Mouse (Mus musculus) liver, postnatal 0 days (tissue): ENCODE data around the gene Gfra1. TPM values are rescaled to one million over a fixed set of nuclear protein-coding genes. Genes with fewer than 3 reads are reported as not detected.

Experiments used
- ATAC-seq: fragments of 200-750 bp; cut with Nextera tagmentation; 2 replicates; pipeline ENCODE4 v1.8.0; 2017; ENCODE audit warnings: mild to moderate bottlenecking, moderate library complexity
- DNase-seq: peaks from one replicate; pipeline ENCODE4 v3.0.0-alpha.2; 2016
- H3K27ac ChIP-seq: fragments of 300-500 bp; sonication (generic); 2 replicates; pipeline ENCODE4 v1.5.1; 2014; ENCODE audit warnings: antibody characterized with exemption, moderate library complexity, mild to moderate bottlenecking, low read depth
- H3K27me3 ChIP-seq: fragments of 300-500 bp; sonication (generic); 2 replicates; pipeline ENCODE4 v1.6.1; 2014; ENCODE audit warnings: low read length, control low read depth, mixed read lengths; ENCODE audit not compliant: insufficient read depth
- H3K36me3 ChIP-seq: fragments of 300-500 bp; sonication (generic); replicated peaks from 2 replicates; pipeline ENCODE4 v1.6.1; 2014; ENCODE audit warnings: mild to moderate bottlenecking, control low read depth, low read length, moderate library complexity, mixed read lengths; ENCODE audit not compliant: insufficient read depth
- H3K4me1 ChIP-seq: fragments of 300-500 bp; sonication (generic); 2 replicates; pipeline ENCODE4 v1.6.1; 2014; ENCODE audit warnings: antibody characterized with exemption, mild to moderate bottlenecking, control low read depth; ENCODE audit not compliant: insufficient read depth
- H3K4me2 ChIP-seq: fragments of 300-500 bp; sonication (generic); 2 replicates; pipeline ENCODE4 v1.6.1; 2014; ENCODE audit warnings: low read depth, mild to moderate bottlenecking, low read length, moderate library complexity, mixed read lengths
- H3K4me3 ChIP-seq: fragments of 300-500 bp; sonication (generic); 2 replicates; pipeline ENCODE4 v1.5.1; 2014; ENCODE audit warnings: low read depth, low read length
- H3K9ac ChIP-seq: fragments of 300-500 bp; sonication (generic); replicated peaks from 2 replicates; pipeline ENCODE4 v1.6.1; 2014; ENCODE audit warnings: mild to moderate bottlenecking, moderate library complexity
- H3K9me3 ChIP-seq: fragments of 300-500 bp; sonication (generic); 2 replicates; pipeline ENCODE4 v1.6.1; 2016; ENCODE audit warnings: mild to moderate bottlenecking, control low read depth, low read length, mixed read lengths
- CTCF ChIP-seq: sonication (generic); IDR thresholded peaks from 2 replicates; pipeline ENCODE4 v1.5.1; 2016; ENCODE audit warnings: antibody characterized with exemption, low read depth
- EP300 ChIP-seq: IDR thresholded peaks from 2 replicates; pipeline ENCODE4 v1.6.1; 2016; ENCODE audit warnings: antibody characterized with exemption, low read depth, mild to moderate bottlenecking
- WGBS: fragments of 180-500 bp; shearing (Covaris S2); extraction: QIAGEN DNeasy Blood & Tissue Kit; methylation state at CpG from one replicate; pipeline ENCODE4 v1.1.7; 2014; ENCODE audit not compliant: insufficient replicate concordance; 5-methylcytosine and 5-hydroxymethylcytosine counted together
- polyA plus RNA-seq: library from polyadenylated mRNA; unstranded; fragments of >200 nt; fragmentation: Nextera tagmentation; extraction: Ambion mirVana; gene quantifications from 2 replicates; pipeline ENCODE4 v1.2.1, GENCODE M21; 2015

Gene Gfra1
- polyA plus RNA-seq, 1 experiment from 2014 or later = 8.8 TPM

DNA sequence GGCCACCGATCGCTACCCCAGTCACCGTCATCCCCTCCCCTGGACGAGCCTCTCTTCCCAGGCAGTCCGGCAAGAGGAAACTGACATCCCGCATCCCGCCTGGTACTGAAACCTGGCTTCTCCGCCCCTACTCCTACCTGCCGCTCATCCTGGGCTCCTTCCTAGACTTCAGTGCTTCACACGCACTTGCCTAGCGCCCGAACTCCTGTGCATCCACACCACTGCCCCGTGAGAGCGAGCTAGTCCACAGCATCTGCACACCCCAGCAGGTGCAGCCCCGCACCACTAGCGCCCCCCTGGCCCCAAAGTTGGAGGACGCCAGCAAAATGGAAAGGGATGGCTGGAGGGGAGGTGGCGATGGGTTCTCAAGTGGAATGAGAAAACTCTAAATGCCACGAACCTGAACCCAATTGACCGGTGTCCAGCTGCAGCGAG is 631 bp downstream of the Gfra1 start:
- Histone ChIP-seq H3K27ac (peak overlapping the region; percentile 78), H3K36me3 (0 out of 2 replicates have a peak, but pooled peaks cover 2% of the 10 kb centered on the region), H3K4me2 (peak overlapping the region; percentile 69), H3K4me1 (peaks cover 11% of the 10 kb centered on the region), H3K9ac (peak overlapping the region; percentile 58), H3K4me3 (peak overlapping the region; percentile 59), H3K27me3 (peaks cover 37% of the 10 kb centered on the region), H3K9me3 (no peaks in the 10 kb centered on the region)
- DNase-seq = peak; percentile 54
- ATAC-seq = peak; percentile 22
- TF ChIP-seq CTCF (peak; percentile 54), EP300 (no peak)
- under 1% methylated on average over 21 of the region's 21 CpGs for WGBS

DNA sequence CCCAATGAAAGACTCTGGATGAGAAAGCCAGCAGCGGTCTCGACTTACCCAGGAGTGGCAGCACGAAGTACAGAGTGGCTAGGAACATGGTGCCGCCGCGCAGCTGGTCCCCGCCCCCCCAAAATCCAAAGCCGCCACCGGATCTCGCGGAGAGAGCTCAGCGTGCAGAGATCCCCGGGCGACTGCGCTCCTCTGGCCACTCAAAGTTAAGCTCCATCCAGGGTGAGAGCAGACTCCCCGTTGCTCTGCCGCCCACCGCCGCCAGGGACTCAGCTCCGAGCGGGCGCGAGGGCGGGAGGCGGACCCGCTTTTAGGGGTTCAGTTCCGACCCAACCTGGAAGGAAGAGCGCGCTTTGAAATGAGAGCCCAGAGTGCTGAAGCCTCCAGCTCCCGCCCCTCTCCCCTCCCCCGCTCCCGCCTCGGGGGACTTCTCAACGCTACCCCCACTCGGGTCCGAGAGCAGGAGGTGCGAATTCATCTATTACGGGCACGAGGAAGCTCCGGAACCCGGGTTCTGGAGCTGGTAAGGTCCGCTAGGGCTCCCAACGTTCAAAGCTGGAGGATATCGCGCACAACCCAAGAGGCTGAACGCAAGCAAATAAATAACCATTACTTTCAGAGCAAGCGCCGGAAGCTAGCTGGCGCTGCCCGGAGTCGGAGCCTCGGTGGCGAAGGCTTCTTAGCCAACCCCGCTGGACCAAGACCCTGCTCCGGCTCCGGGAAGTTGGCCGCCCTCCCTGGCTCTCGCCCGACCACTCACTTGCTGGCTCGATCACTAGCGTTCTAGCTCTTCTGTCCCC is 1.2 kb downstream of the Gfra1 start:
- TF ChIP-seq EP300 (no peak), CTCF (peak; percentile 37)
- H3K27ac ChIP-seq = peak overlapping the region; percentile 78
- peaks cover 11% of the 10 kb centered on the region for H3K4me1 ChIP-seq
- peak overlapping the region; percentile 69 for H3K4me2 ChIP-seq
- H3K36me3 ChIP-seq = 0 out of 2 replicates have a peak, but pooled peaks cover 2% of the 10 kb centered on the region
- ATAC-seq (peak; percentile 65), DNase-seq (peak; percentile 70)
- peak overlapping the region; percentile 59 for H3K4me3 ChIP-seq
- H3K9ac ChIP-seq = peak overlapping the region; percentile 58
- peaks cover 37% of the 10 kb centered on the region for H3K27me3 ChIP-seq
- H3K9me3 ChIP-seq = no peaks in the 10 kb centered on the region
- WGBS = under 1% methylated on average over 60 of the region's 61 CpGs

DNA sequence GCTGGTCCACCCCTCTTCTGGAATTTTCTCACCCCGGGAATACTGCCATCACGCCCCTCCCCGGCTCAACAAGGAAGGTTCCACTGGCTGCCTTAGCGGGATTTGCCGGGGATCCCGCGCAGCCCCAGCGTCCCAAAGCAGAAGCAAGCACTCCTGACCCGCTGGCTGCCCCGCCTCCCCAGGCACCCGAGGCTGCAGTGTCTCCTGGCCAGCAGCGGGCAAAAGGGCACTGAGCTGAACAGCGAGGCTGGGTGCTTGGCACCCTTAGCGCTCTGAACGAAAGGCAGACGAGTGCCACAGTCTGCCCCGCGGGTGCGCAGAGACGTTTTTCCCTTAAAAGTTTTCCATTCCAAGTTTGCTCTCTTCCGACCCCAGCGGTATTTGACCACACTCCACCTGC is 2.1 kb downstream of the Gfra1 start:
- DNase-seq = peak; percentile 63
- Histone ChIP-seq H3K4me3 (peak overlapping the region; percentile 59), H3K36me3 (0 out of 2 replicates have a peak, but pooled peaks cover 2% of the 10 kb centered on the region), H3K27me3 (peaks cover 37% of the 10 kb centered on the region), H3K9me3 (no peaks in the 10 kb centered on the region), H3K27ac (peak overlapping the region; percentile 78), H3K4me2 (peak overlapping the region; percentile 69), H3K9ac (peak overlapping the region; percentile 58), H3K4me1 (peaks cover 11% of the 10 kb centered on the region)
- peak; percentile 61 for ATAC-seq
- TF ChIP-seq CTCF = no peak
- no peak for TF ChIP-seq EP300
- 1% methylated on average over 22 of the region's 22 CpGs for WGBS

DNA sequence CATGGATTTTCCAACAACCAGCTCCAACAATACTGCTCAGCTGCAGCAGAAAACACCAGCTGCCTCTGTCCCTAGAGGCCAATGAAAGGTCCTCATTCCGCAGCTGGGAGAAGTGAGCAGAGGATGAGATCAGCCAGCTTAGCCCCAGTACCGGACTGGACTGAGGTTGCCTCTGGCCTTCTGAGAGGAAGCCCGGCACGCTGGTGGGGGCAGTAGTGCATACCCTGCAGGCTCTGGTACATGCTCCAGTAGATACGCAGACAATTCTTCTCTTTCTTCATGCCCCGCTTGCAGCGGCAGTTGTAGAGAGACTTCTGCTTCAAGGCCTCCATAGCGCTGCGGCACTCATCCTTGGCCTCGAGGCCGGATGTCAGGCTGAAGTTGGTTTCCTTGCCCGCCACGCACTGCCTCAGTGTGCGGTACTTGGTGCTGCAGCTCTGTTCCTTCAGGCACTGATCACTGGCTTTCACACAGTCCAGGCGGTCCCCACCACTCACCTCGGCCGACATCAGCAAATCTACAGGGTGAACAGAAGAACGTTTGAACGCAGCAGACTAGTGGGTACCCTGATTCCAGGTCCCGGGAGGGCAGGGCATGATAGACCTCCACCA is 2.7 kb downstream of the Gfra1 start:
- 0 out of 2 replicates have a peak, but pooled peaks cover 2% of the 10 kb centered on the region for H3K36me3 ChIP-seq
- ATAC-seq (peak; percentile 25; the same call in 1 of the 2 replicates), DNase-seq (peak; percentile 52)
- H3K27me3 ChIP-seq = peaks cover 37% of the 10 kb centered on the region
- peaks cover 11% of the 10 kb centered on the region for H3K4me1 ChIP-seq
- H3K4me3 ChIP-seq = peak overlapping the region; percentile 59
- peak overlapping the region; percentile 58 for H3K9ac ChIP-seq
- peak overlapping the region; percentile 69 for H3K4me2 ChIP-seq
- no peaks in the 10 kb centered on the region for H3K9me3 ChIP-seq
- H3K27ac ChIP-seq = peak overlapping the region; percentile 78
- 7% methylated on average over 20 of the region's 20 CpGs for WGBS
- no peak for TF ChIP-seq CTCF
- no peak for TF ChIP-seq EP300

DNA sequence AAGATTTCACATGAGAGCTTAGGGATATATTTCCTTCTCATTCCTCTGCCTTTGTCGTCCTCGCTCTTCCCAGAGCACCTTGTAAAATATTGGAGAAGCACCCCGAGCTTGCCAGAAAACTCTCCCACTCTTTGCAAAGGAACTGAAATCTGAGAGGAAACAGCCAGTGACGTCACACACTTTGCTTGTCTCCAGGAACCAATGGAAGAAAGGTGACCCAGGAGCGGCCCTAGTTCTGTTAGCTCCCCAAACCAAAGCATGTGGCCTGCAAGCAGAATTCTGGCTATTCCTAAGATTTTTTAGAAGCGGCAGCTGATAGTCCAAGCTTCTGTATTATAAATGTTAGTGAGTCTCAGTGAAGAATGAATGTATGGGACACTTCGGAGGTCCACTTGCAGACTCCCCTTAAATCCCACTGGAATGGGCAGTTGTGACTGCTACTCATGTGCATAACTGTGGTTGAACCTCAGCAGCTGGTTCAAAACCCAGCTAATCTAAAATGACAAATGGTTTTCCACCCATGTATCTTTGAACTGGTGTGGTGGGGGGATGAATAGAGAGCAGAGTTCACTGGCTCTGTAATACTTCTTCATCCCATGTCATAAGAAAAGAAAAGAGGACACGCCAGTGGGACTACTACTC is 3.4 kb downstream of the Gfra1 start:
- Histone ChIP-seq H3K4me2 (peak overlapping the region; percentile 69; the same call in 1 of the 2 replicates), H3K27ac (peak overlapping the region; percentile 45), H3K4me3 (no peak overlapping the region), H3K27me3 (peaks cover 37% of the 10 kb centered on the region), H3K4me1 (peaks cover 11% of the 10 kb centered on the region), H3K9ac (no peak overlapping the region), H3K36me3 (0 out of 2 replicates have a peak, but pooled peaks cover 2% of the 10 kb centered on the region), H3K9me3 (no peaks in the 10 kb centered on the region)
- ATAC-seq (no peak), DNase-seq (no peak)
- 53% methylated on average over 8 of the region's 8 CpGs for WGBS
- no peak for TF ChIP-seq CTCF
- TF ChIP-seq EP300 = no peak

DNA sequence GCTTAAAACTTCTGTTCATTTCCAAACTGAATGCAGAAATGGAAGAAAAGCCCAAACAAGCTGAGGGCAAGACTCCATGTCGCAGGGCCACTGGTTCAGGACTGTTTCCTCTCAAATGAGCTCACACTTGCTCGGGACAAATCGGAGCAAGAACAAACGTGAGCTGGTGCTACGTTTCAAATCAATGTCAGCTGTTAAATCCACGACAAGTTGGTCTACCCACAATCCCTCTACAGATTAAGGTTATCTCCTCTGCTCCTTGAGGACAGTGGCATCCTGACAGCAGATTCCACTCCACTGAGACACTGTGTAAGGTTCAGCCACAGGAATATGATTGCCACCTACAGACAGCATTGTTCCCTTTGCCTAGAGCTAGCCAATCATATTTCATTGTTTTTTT is 4.4 kb downstream of the Gfra1 start:
- H3K27ac ChIP-seq = no peak overlapping the region
- peaks cover 37% of the 10 kb centered on the region for H3K27me3 ChIP-seq
- WGBS = 64% methylated on average over 6 of the region's 6 CpGs

More for the DNA sequence above, 4.4 kb downstream of the Gfra1 start:
- H3K4me3 ChIP-seq = no peak overlapping the region
- H3K4me2 ChIP-seq = no peak overlapping the region
- H3K9me3 ChIP-seq = no peaks in the 10 kb centered on the region
- DNase-seq (no peak), ATAC-seq (no peak)
- TF ChIP-seq EP300 = no peak
- peaks cover 8% of the 10 kb centered on the region for H3K4me1 ChIP-seq
- no peak overlapping the region for H3K9ac ChIP-seq
- 0 out of 2 replicates have a peak, but pooled peaks cover 2% of the 10 kb centered on the region for H3K36me3 ChIP-seq
